Mouse (Mus musculus): ENCODE measurements at regions not wholly inside any gene's neighbourhood (a gene's known extent, or its start where the extent isn't known, plus 50 kb on each side); places are given as distances from the start of the nearest gene placed in this dataset.

- ATAC-seq (ENCODE audit: low FRiP score) = no peak
- Histone ChIP-seq H3K4me1 (no peaks in the 10 kb centered on the region), H3K4me3 (replicated peaks) (no peak overlapping the region), H3K36me3 (no peaks in the 10 kb centered on the region), H3K9ac (replicated peaks) (no peak overlapping the region), H3K4me2 (no peak overlapping the region), H3K9me3 (replicated peaks) (no peaks in the 10 kb centered on the region), H3K27ac (replicated peaks) (no peak overlapping the region), H3K27me3 (replicated peaks) (no peaks in the 10 kb centered on the region)
- 82% methylated on average over 3 of the region's 3 CpGs for WGBS
These were observed 287.1 kb downstream of the Maf start for GRCm38 (mm10) chr8:115420536-115420935.

GRCm38 (mm10) chr8:115420131-115420530 lies 287.5 kb downstream of the Maf start:
- no peaks in the 10 kb centered on the region for H3K36me3 ChIP-seq
- no peak overlapping the region for H3K4me2 ChIP-seq
- ATAC-seq (ENCODE audit: low FRiP score) = no peak
- H3K9ac ChIP-seq (replicated peaks) = no peak overlapping the region
- no peaks in the 10 kb centered on the region for H3K9me3 ChIP-seq (replicated peaks)
- no peaks in the 10 kb centered on the region for H3K4me1 ChIP-seq
- WGBS = 54% methylated on average over 6 of the region's 6 CpGs
- H3K4me3 ChIP-seq (replicated peaks) = no peak overlapping the region
- no peaks in the 10 kb centered on the region for H3K27me3 ChIP-seq (replicated peaks)
- no peak overlapping the region for H3K27ac ChIP-seq (replicated peaks)

GRCm38 (mm10) chr8:115418056-115418455 lies 289.5 kb downstream of the Maf start:
- Histone ChIP-seq H3K27me3 (replicated peaks) (no peaks in the 10 kb centered on the region), H3K4me1 (peaks cover 6% of the 10 kb centered on the region), H3K4me3 (replicated peaks) (no peak overlapping the region), H3K9me3 (replicated peaks) (no peaks in the 10 kb centered on the region), H3K9ac (replicated peaks) (no peak overlapping the region), H3K27ac (replicated peaks) (no peak overlapping the region), H3K4me2 (no peak overlapping the region), H3K36me3 (no peaks in the 10 kb centered on the region)
- WGBS = 60% methylated on average over 6 of the region's 6 CpGs
- no peak for ATAC-seq (ENCODE audit: low FRiP score)

- no peaks in the 10 kb centered on the region for H3K36me3 ChIP-seq
- no peak overlapping the region for H3K4me3 ChIP-seq (replicated peaks)
- ATAC-seq (ENCODE audit: low FRiP score) = no peak
- WGBS = 6% methylated on average over 7 of the region's 7 CpGs
- H3K9me3 ChIP-seq (replicated peaks) = no peaks in the 10 kb centered on the region
- no peak overlapping the region for H3K4me2 ChIP-seq
- no peak overlapping the region for H3K9ac ChIP-seq (replicated peaks)
- H3K4me1 ChIP-seq = peaks cover 6% of the 10 kb centered on the region
- no peaks in the 10 kb centered on the region for H3K27me3 ChIP-seq (replicated peaks)
- no peak overlapping the region for H3K27ac ChIP-seq (replicated peaks)
These were observed 293.5 kb downstream of the Maf start for GRCm38 (mm10) chr8:115414061-115414473.

- H3K9ac ChIP-seq (replicated peaks) = no peak overlapping the region
- WGBS = 65% methylated on average over 5 of the region's 5 CpGs
- ATAC-seq (ENCODE audit: low FRiP score) = no peak
These were observed 295.8 kb downstream of the Maf start for GRCm38 (mm10) chr8:115411756-115412155.

GRCm38 (mm10) chr8:115411061-115411460 lies 296.5 kb downstream of the Maf start:
- H3K27me3 ChIP-seq (replicated peaks) = no peaks in the 10 kb centered on the region
- no peak for ATAC-seq (ENCODE audit: low FRiP score)
- H3K27ac ChIP-seq (replicated peaks) = no peak overlapping the region
- no peaks in the 10 kb centered on the region for H3K36me3 ChIP-seq
- no peak overlapping the region for H3K4me2 ChIP-seq
- no peaks in the 10 kb centered on the region for H3K9me3 ChIP-seq (replicated peaks)
- WGBS = 88% methylated on average over 4 of the region's 4 CpGs
- no peak overlapping the region for H3K9ac ChIP-seq (replicated peaks)
- H3K4me1 ChIP-seq = peaks cover 6% of the 10 kb centered on the region
- H3K4me3 ChIP-seq (replicated peaks) = no peak overlapping the region

More at GRCm38 (mm10) chr8:115411756-115412155, 295.8 kb downstream of the Maf start:
- Histone ChIP-seq H3K4me2 (no peak overlapping the region), H3K36me3 (no peaks in the 10 kb centered on the region), H3K27ac (replicated peaks) (no peak overlapping the region), H3K27me3 (replicated peaks) (no peaks in the 10 kb centered on the region), H3K9me3 (replicated peaks) (no peaks in the 10 kb centered on the region), H3K4me3 (replicated peaks) (no peak overlapping the region), H3K4me1 (peaks cover 6% of the 10 kb centered on the region)

- Histone ChIP-seq H3K9me3 (replicated peaks) (no peaks in the 10 kb centered on the region), H3K27ac (replicated peaks) (no peak overlapping the region), H3K9ac (replicated peaks) (no peak overlapping the region), H3K4me1 (peaks cover 6% of the 10 kb centered on the region), H3K36me3 (no peaks in the 10 kb centered on the region), H3K27me3 (replicated peaks) (no peaks in the 10 kb centered on the region), H3K4me3 (replicated peaks) (no peak overlapping the region), H3K4me2 (no peak overlapping the region)
- no peak for ATAC-seq (ENCODE audit: low FRiP score)
- 98% methylated on average over 3 of the region's 3 CpGs for WGBS
These were observed 297.4 kb downstream of the Maf start for GRCm38 (mm10) chr8:115410191-115410590.

GRCm38 (mm10) chr8:115407535-115407934 lies 300.1 kb downstream of the Maf start:
- WGBS = 97% methylated on average over 4 of the region's 4 CpGs

GRCm38 (mm10) chr8:115403601-115404000 lies 304.0 kb downstream of the Maf start:
- Histone ChIP-seq H3K27me3 (replicated peaks) (no peaks in the 10 kb centered on the region), H3K4me2 (no peak overlapping the region), H3K4me1 (no peaks in the 10 kb centered on the region), H3K27ac (replicated peaks) (no peak overlapping the region), H3K9me3 (replicated peaks) (no peaks in the 10 kb centered on the region), H3K36me3 (no peaks in the 10 kb centered on the region), H3K4me3 (replicated peaks) (no peak overlapping the region), H3K9ac (replicated peaks) (no peak overlapping the region)
- 73% methylated on average over 4 of the region's 4 CpGs for WGBS
- no peak for ATAC-seq (ENCODE audit: low FRiP score)

More at GRCm38 (mm10) chr8:115407535-115407934, 300.1 kb downstream of the Maf start:
- no peak overlapping the region for H3K9ac ChIP-seq (replicated peaks)
- no peak overlapping the region for H3K4me3 ChIP-seq (replicated peaks)
- H3K27me3 ChIP-seq (replicated peaks) = no peaks in the 10 kb centered on the region
- H3K36me3 ChIP-seq = no peaks in the 10 kb centered on the region
- H3K9me3 ChIP-seq (replicated peaks) = no peaks in the 10 kb centered on the region
- no peaks in the 10 kb centered on the region for H3K4me1 ChIP-seq
- no peak for ATAC-seq (ENCODE audit: low FRiP score)
- no peak overlapping the region for H3K27ac ChIP-seq (replicated peaks)
- no peak overlapping the region for H3K4me2 ChIP-seq

- Histone ChIP-seq H3K27me3 (replicated peaks) (no peaks in the 10 kb centered on the region), H3K4me3 (replicated peaks) (no peak overlapping the region), H3K27ac (replicated peaks) (no peak overlapping the region), H3K9ac (replicated peaks) (no peak overlapping the region), H3K36me3 (no peaks in the 10 kb centered on the region), H3K9me3 (replicated peaks) (no peaks in the 10 kb centered on the region), H3K4me2 (no peak overlapping the region), H3K4me1 (no peaks in the 10 kb centered on the region)
- WGBS = 46% methylated on average over 10 of the region's 10 CpGs
- no peak for ATAC-seq (ENCODE audit: low FRiP score)
These were observed 305.0 kb downstream of the Maf start for GRCm38 (mm10) chr8:115402471-115403197.
